In genomic region chr5:149367544-149368466, GRCm38 (mm10) we compare ENCODE assay signal across 18 mouse cellular contexts. TPM values are rescaled to one million over a fixed set of nuclear protein-coding genes. Genes with fewer than 3 reads are reported as not detected.
DNase-seq lines count a peak whose midpoint lies in the region; ATAC-seq and TF ChIP-seq lines count a peak whose summit lies in the region.
"Had no signal": no experiment of that assay in that cellular context is flagged by ENCODE, and none has a peak within 500 bp of the region (broad histone marks: within the 10 kb centered on the region; RNA-seq: fewer than 3 reads in every experiment).

No protein-coding gene starts in this region.

- 0 out of 2 replicates have a peak, but pooled peaks cover 3% of the 10 kb centered on the region for H3K27me3 ChIP-seq in heart, embryonic 10.5 days (ENCODE audit: insufficient read depth, poor library complexity, severe bottlenecking)
- H3K27me3 ChIP-seq in thymus, adult 2 months (ENCODE audit: control insufficient read depth, insufficient read depth, low read length): no peaks in the 10 kb centered on the region
- no peaks in the 10 kb centered on the region for H3K27me3 ChIP-seq in midbrain, embryonic 15.5 days (replicated peaks)
- H3K27me3 ChIP-seq: embryonic facial prominence, embryonic 12.5 days; liver, embryonic 13.5 days; Patski had no signal

- H3K9me3 ChIP-seq in heart, embryonic 10.5 days: no peaks in the 10 kb centered on the region
- H3K9me3 ChIP-seq in midbrain, embryonic 15.5 days: no peaks in the 10 kb centered on the region
- H3K9me3 ChIP-seq: embryonic facial prominence, embryonic 12.5 days; liver, embryonic 13.5 days; midbrain, embryonic 13.5 days had no signal

- H3K27ac ChIP-seq in heart, embryonic 10.5 days: peak overlapping the region; percentile 62; the same call in 1 of the 2 replicates
- H3K27ac ChIP-seq in thymus, adult 2 months (ENCODE audit: control insufficient read depth, insufficient read depth, low read length): peak overlapping the region; percentile 98
- H3K27ac ChIP-seq in midbrain, embryonic 15.5 days: no peak overlapping the region
- H3K27ac ChIP-seq: embryonic facial prominence, embryonic 12.5 days; kidney, postnatal 0 days; liver, embryonic 13.5 days; midbrain, embryonic 13.5 days had no signal

- H3K36me3 ChIP-seq in heart, embryonic 10.5 days: no peaks in the 10 kb centered on the region
- no peaks in the 10 kb centered on the region for H3K36me3 ChIP-seq in thymus, adult 2 months (ENCODE audit: control insufficient read depth, insufficient read depth, low read length)
- no peaks in the 10 kb centered on the region for H3K36me3 ChIP-seq in midbrain, embryonic 15.5 days (replicated peaks)
- H3K36me3 ChIP-seq: embryonic facial prominence, embryonic 12.5 days; liver, embryonic 13.5 days; midbrain, embryonic 13.5 days had no signal

- no peak overlapping the region for H3K9ac ChIP-seq in midbrain, embryonic 15.5 days
- H3K9ac ChIP-seq: embryonic facial prominence, embryonic 12.5 days; liver, embryonic 13.5 days; midbrain, embryonic 13.5 days had no signal

- no peak for TF ChIP-seq CTCF in thymus, adult 2 months (IDR thresholded peaks at IDR 0.05; ENCODE audit: borderline replicate concordance, control insufficient read depth, extremely low read depth, insufficient read depth, low read length, poor library complexity)

- 53% methylated on average over 7 of the region's 7 CpGs for WGBS in heart, embryonic 10.5 days
- WGBS in thymus, adult 2 months: 13% methylated on average over 7 of the region's 7 CpGs
- WGBS in midbrain, embryonic 15.5 days: 73% methylated on average over 7 of the region's 7 CpGs

- H3K4me1 ChIP-seq in heart, embryonic 10.5 days: peaks cover 33% of the 10 kb centered on the region
- H3K4me1 ChIP-seq in thymus, adult 2 months (replicated peaks; ENCODE audit: control insufficient read depth, insufficient read depth, low read length): peaks cover 60% of the 10 kb centered on the region
- peaks cover 7% of the 10 kb centered on the region; the same call in 1 of the 2 replicates for H3K4me1 ChIP-seq in midbrain, embryonic 15.5 days
- H3K4me1 ChIP-seq: liver, embryonic 13.5 days had no signal

- peak; percentile 25; the same call in 1 of the 2 replicates for ATAC-seq in granulocyte monocyte progenitor cell, adult 5-6 weeks (replicated peaks; ENCODE audit: poor library complexity, severe bottlenecking)
- no peak for ATAC-seq in midbrain, embryonic 15.5 days (replicated peaks)
- ATAC-seq: midbrain, embryonic 13.5 days; Patski had no signal

- H3K4me3 ChIP-seq in heart, embryonic 10.5 days: no peak overlapping the region
- peak overlapping the region; percentile 41 for H3K4me3 ChIP-seq in thymus, adult 2 months (ENCODE audit: control insufficient read depth, insufficient read depth, low read length)
- no peak overlapping the region for H3K4me3 ChIP-seq in midbrain, embryonic 15.5 days
- H3K4me3 ChIP-seq: embryonic facial prominence, embryonic 12.5 days; liver, embryonic 13.5 days; midbrain, embryonic 13.5 days had no signal

- no peak; the same call in 1 of the 2 replicates for TF ChIP-seq POLR2A in thymus, adult 2 months (IDR thresholded peaks at IDR 0.05; ENCODE audit: control insufficient read depth, extremely low read depth, insufficient read depth, low read length, poor library complexity)

- H3K4me2 ChIP-seq in midbrain, embryonic 15.5 days: no peak overlapping the region
- H3K4me2 ChIP-seq: liver, embryonic 13.5 days; midbrain, embryonic 13.5 days had no signal

- DNase-seq in heart, embryonic 10.5 days (ENCODE audit: low spot score): no peak
- no peak for DNase-seq in heart, adult 11 months
- DNase-seq in CD4-positive, CD25-positive, alpha-beta regulatory T cell, adult 2 months (ENCODE audit: low read depth, low spot score): peak; percentile 58
- DNase-seq in thymus, adult 2 months: peak; percentile 91
- no peak for DNase-seq in spleen, adult 18-20 months
- no peak for DNase-seq in kidney, postnatal 25 days
- DNase-seq: adrenal gland, postnatal 14 days; cerebellum, postnatal 10 days; layer of hippocampus, adult 9-11 months; left cerebral cortex, postnatal 4 days; liver, embryonic 13.5 days; lung, postnatal 10 days had no signal

RNA-seq across cellular contexts. Expression of gene Medag, which starts 43.7 kb away (rescaled TPM):
- polyA plus RNA-seq in heart, embryonic 10.5 days (2016; fragmentation: Nextera tagmentation; extraction: Ambion mirVana): 0.26 and 0.62 TPM in 2 replicates
- not detected in 2 replicates for total RNA-seq in granulocyte monocyte progenitor cell, adult 5-6 weeks (2014; fragmentation: Nextera tagmentation)
- not detected in 2 replicates for total RNA-seq in granulocyte monocyte progenitor cell, adult 5-6 weeks (2017)
- polyA plus RNA-seq in thymus, adult 2 months (2012; rRNA removed): 2.8 and 2.9 TPM in 2 replicates
- 2.6 and 2.7 TPM in 2 replicates for polyA plus RNA-seq in midbrain, embryonic 15.5 days (2015; fragmentation: Nextera tagmentation; extraction: Ambion mirVana)

Comparison
In these comparisons a context has a peak if more than half of its experiments do, and no peak if none do; other contexts are left out.
1. DNase-seq: peak in CD4-positive, CD25-positive, alpha-beta regulatory T cell, adult 2 months (single experiment) and thymus, adult 2 months (single experiment); none in heart, embryonic 10.5 days (single experiment), heart, adult 11 months (single experiment), spleen, adult 18-20 months (0 of 2) and kidney, postnatal 25 days (0 of 2).